Mouse (Mus musculus) spleen, adult 2 months (tissue): ENCODE results near the gene Hand1.

Source experiments
- CTCF ChIP-seq: fragments of 200-500 bp; IDR thresholded peaks from 2 replicates; pipeline ENCODE4 v1.5.1; 2011; ENCODE audit warnings: mild to moderate bottlenecking, inconsistent platforms; ENCODE audit not compliant: insufficient read depth, insufficient read length, insufficient replicate concordance; ENCODE audit errors: extremely low read depth
- POLR2A ChIP-seq: fragments of 200-500 bp; IDR thresholded peaks from 2 replicates; pipeline ENCODE4 v1.6.1; 2011; ENCODE audit warnings: low read depth, low read length, inconsistent platforms

- TF ChIP-seq CTCF, result no peak
- TF ChIP-seq POLR2A, result no peak
Observed at GRCm38 (mm10) chr11:57857709-57858108, 25.1 kb upstream of the Hand1 start.
